Mouse (Mus musculus): ENCODE results near the gene Cacna2d2. TPM values are rescaled to one million over a fixed set of nuclear protein-coding genes. Genes with fewer than 3 reads are reported as not detected.

Gene Cacna2d2
- polyA plus RNA-seq, 1 experiment, result 0.01 TPM

DNA sequence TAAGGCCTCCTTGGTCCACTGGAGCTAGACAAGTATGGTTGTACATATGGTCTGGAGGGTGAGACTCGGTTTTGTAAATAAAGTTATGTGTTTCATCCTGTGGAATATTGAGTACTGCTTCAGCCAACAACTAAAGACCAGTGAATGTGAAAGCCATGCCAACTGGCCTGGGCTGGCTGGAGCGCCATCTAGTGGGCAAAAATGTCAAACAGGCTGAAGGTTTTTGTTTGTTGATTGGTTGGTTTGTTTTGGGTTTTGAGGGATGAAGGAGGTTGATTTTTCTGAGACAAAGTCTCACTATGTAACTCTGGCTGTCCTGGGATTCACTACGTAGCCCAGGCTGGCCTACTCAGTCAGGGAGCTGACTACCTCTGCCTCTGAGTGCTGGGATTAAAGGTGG lies 146.2 kb downstream of the Cacna2d2 start:
- H3K27me3 ChIP-seq (ENCODE audit: control insufficient read depth, insufficient read depth, insufficient read length), result no peaks in the 10 kb centered on the region
- no peak overlapping the region for H3ac ChIP-seq (ENCODE audit: control insufficient read depth, insufficient read length, low read depth)
- H3K36me3 ChIP-seq (ENCODE audit: control insufficient read depth, insufficient read depth), result no peaks in the 10 kb centered on the region
- H3K79me2 ChIP-seq (ENCODE audit: control insufficient read depth, insufficient read depth), result no peaks in the 10 kb centered on the region
- H3K4me3 ChIP-seq (ENCODE audit: insufficient read depth, poor library complexity, severe bottlenecking), result no peak overlapping the region
- H3K79me3 ChIP-seq (ENCODE audit: low read depth), result no peaks in the 10 kb centered on the region
- TF ChIP-seq CTCF (IDR thresholded peaks at IDR 0.05; ENCODE audit: control insufficient read depth, insufficient read depth, insufficient read length) (peak; percentile 36), MAX (IDR thresholded peaks at IDR 0.05) (no peak)

DNA sequence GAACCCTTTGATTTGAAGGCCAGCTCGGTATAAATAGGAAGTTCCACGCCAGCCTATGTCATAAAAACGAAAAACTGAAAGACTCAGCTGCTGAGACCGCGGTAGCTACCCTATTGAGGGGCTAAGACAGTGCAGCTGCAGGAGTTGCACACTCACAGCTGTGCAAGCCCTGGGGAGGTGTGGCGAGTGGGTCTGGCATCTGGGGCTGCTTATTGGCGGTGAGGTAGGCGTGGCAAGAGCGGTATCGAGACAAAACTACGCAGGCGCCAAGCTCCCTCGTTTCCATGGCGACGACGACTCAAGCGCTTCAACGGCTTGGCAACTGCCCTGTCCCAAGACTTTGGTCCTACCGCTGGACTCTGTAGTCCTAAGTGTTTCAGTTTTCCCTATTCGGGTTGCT lies 147.6 kb downstream of the Cacna2d2 start, which contains the start of gene Zmynd10:
Gene Zmynd10 (plus strand): TSS at position 273 of the 400 bp plus-strand sequence.
- H3K79me3 ChIP-seq (ENCODE audit: low read depth), result no peaks in the 10 kb centered on the region
- no peak within 1 kb of the TSS for H3K4me3 ChIP-seq (ENCODE audit: insufficient read depth, poor library complexity, severe bottlenecking)
- peaks cover 5% of the 10 kb centered on the region for H3K79me2 ChIP-seq (ENCODE audit: control insufficient read depth, insufficient read depth)
- no peaks in the 10 kb centered on the region for H3K27me3 ChIP-seq (ENCODE audit: control insufficient read depth, insufficient read depth, insufficient read length)
- H3ac ChIP-seq (ENCODE audit: control insufficient read depth, insufficient read length, low read depth), result no peak within 1 kb of the TSS
- H3K36me3 ChIP-seq (ENCODE audit: control insufficient read depth, insufficient read depth), result no peaks in the 10 kb centered on the region
- no peak for TF ChIP-seq CTCF (IDR thresholded peaks at IDR 0.05; ENCODE audit: control insufficient read depth, insufficient read depth, insufficient read length)
- TF ChIP-seq FOSL1 (IDR thresholded peaks at IDR 0.05; ENCODE audit: insufficient read depth, low read length, poor library complexity, severe bottlenecking), result no peak
- no peak for TF ChIP-seq MYOG (IDR thresholded peaks at IDR 0.05; ENCODE audit: control insufficient read depth, extremely low read depth, insufficient read length)
- no peak for TF ChIP-seq USF1 (IDR thresholded peaks at IDR 0.05; ENCODE audit: low read depth)

DNA sequence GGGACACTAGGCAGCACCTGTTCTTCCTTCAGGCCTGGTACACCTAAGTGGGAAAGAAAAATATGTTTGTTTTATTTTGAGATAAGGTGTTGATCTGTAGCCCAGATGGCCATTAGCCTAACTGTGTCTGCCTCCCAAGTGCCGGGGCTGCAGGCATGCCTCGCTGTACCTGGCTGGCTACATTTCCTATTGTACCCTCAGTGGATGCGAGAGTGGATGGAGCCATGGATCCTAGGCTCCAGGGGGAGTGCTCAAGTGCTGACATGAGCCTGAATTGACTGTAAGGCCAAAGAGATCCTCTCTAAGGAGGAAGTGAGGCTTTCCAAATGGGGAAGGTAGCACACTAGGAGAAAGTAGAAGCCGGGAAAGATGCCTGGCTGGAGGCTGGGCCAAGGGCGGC lies 148.5 kb downstream of the Cacna2d2 start:
- no peak overlapping the region for H3K4me3 ChIP-seq (ENCODE audit: insufficient read depth, poor library complexity, severe bottlenecking)
- no peak overlapping the region for H3ac ChIP-seq (ENCODE audit: control insufficient read depth, insufficient read length, low read depth)
- H3K27me3 ChIP-seq (ENCODE audit: control insufficient read depth, insufficient read depth, insufficient read length), result no peaks in the 10 kb centered on the region
- peaks cover 15% of the 10 kb centered on the region for H3K79me2 ChIP-seq (ENCODE audit: control insufficient read depth, insufficient read depth)
- H3K36me3 ChIP-seq (ENCODE audit: control insufficient read depth, insufficient read depth), result no peaks in the 10 kb centered on the region
- H3K79me3 ChIP-seq (ENCODE audit: low read depth), result peaks cover 6% of the 10 kb centered on the region
- TF ChIP-seq USF1 (IDR thresholded peaks at IDR 0.05; ENCODE audit: low read depth), result no peak

DNA sequence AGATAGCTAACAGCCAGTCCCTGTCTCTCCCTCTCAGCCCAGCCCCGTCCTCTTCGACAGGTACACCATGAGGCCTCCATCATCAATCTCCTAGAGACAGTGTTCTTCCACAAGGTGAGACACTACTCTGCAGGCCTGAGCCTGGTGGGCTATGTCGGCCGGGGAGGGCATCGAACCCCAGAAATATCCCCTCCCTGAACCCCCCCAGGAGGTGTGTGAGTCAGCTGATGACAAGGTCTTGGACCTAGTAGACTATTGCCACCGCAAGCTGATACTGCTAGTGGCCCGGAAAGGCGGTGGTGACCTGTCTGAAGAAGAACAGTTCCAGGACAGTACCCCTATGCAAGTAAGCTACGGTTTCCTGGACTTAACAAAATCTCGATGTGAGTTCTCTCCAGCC lies 149.4 kb downstream of the Cacna2d2 start:
- H3K36me3 ChIP-seq (ENCODE audit: control insufficient read depth, insufficient read depth), result no peaks in the 10 kb centered on the region
- H3ac ChIP-seq (ENCODE audit: control insufficient read depth, insufficient read length, low read depth), result no peak overlapping the region
- peaks cover 11% of the 10 kb centered on the region for H3K79me3 ChIP-seq (ENCODE audit: low read depth)
- no peak overlapping the region for H3K4me3 ChIP-seq (ENCODE audit: insufficient read depth, poor library complexity, severe bottlenecking)
- TF ChIP-seq MAX (IDR thresholded peaks at IDR 0.05) (no peak), FOSL1 (IDR thresholded peaks at IDR 0.05; ENCODE audit: insufficient read depth, low read length, poor library complexity, severe bottlenecking) (no peak), USF1 (IDR thresholded peaks at IDR 0.05; ENCODE audit: low read depth) (no peak), MYOD1 (IDR thresholded peaks at IDR 0.05; ENCODE audit: control insufficient read depth, insufficient read length, low read depth) (no peak), CEBPB (IDR thresholded peaks at IDR 0.05; ENCODE audit: low read depth) (no peak), CTCF (IDR thresholded peaks at IDR 0.05; ENCODE audit: control insufficient read depth, insufficient read depth, insufficient read length) (no peak), MYOG (IDR thresholded peaks at IDR 0.05; ENCODE audit: control insufficient read depth, extremely low read depth, insufficient read length) (no peak)
- H3K27me3 ChIP-seq (ENCODE audit: control insufficient read depth, insufficient read depth, insufficient read length), result no peaks in the 10 kb centered on the region
- H3K79me2 ChIP-seq (ENCODE audit: control insufficient read depth, insufficient read depth), result peaks cover 23% of the 10 kb centered on the region

DNA sequence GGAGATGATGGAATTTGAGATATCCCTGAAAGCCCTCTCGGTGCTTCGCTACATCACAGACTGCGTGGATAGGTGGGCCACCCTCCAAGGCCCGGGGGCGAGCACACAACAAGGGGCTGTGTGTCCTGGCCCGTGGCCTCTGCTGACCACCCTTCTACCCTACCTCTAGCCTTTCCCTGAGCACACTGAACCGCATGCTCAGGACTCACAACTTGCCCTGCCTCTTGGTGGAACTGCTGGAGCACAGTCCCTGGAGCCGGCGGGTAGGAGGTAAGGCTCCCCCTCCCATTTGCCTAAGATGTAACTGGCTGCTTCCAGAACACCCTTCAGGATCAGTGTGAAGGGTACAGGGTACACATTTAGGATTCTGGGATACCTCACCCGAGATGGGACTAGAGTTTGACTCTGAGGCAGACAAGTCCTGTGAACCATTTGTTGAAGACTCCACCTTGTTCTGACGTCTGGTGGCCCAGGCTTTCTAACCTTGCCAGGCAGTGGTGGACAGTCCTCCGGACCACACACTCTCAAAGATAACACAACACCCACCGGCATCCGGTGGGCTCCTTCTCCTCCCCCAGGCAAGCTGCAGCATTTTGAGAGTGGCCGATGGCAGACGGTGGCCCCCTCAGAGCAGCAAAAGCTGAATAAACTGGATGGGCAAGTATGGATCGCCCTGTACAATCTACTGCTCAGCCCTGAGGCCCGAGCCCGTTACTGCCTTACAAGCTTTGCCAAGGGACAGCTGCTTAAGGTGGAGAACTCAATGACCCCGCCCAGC lies 150.1 kb downstream of the Cacna2d2 start:
- Histone ChIP-seq H3K79me2 (ENCODE audit: control insufficient read depth, insufficient read depth) (peaks cover 26% of the 10 kb centered on the region), H3K79me3 (ENCODE audit: low read depth) (peaks cover 11% of the 10 kb centered on the region), H3K27me3 (ENCODE audit: control insufficient read depth, insufficient read depth, insufficient read length) (no peaks in the 10 kb centered on the region), H3K36me3 (ENCODE audit: control insufficient read depth, insufficient read depth) (no peaks in the 10 kb centered on the region), H3ac (ENCODE audit: control insufficient read depth, insufficient read length, low read depth) (no peak overlapping the region), H3K4me3 (ENCODE audit: insufficient read depth, poor library complexity, severe bottlenecking) (no peak overlapping the region)
- TF ChIP-seq CEBPB (IDR thresholded peaks at IDR 0.05; ENCODE audit: low read depth) (no peak), CTCF (IDR thresholded peaks at IDR 0.05; ENCODE audit: control insufficient read depth, insufficient read depth, insufficient read length) (no peak), USF1 (IDR thresholded peaks at IDR 0.05; ENCODE audit: low read depth) (no peak), MYOG (IDR thresholded peaks at IDR 0.05; ENCODE audit: control insufficient read depth, extremely low read depth, insufficient read length) (no peak), MYOD1 (IDR thresholded peaks at IDR 0.05; ENCODE audit: control insufficient read depth, insufficient read length, low read depth) (no peak), FOSL1 (IDR thresholded peaks at IDR 0.05; ENCODE audit: insufficient read depth, low read length, poor library complexity, severe bottlenecking) (no peak), MAX (IDR thresholded peaks at IDR 0.05) (no peak)

DNA sequence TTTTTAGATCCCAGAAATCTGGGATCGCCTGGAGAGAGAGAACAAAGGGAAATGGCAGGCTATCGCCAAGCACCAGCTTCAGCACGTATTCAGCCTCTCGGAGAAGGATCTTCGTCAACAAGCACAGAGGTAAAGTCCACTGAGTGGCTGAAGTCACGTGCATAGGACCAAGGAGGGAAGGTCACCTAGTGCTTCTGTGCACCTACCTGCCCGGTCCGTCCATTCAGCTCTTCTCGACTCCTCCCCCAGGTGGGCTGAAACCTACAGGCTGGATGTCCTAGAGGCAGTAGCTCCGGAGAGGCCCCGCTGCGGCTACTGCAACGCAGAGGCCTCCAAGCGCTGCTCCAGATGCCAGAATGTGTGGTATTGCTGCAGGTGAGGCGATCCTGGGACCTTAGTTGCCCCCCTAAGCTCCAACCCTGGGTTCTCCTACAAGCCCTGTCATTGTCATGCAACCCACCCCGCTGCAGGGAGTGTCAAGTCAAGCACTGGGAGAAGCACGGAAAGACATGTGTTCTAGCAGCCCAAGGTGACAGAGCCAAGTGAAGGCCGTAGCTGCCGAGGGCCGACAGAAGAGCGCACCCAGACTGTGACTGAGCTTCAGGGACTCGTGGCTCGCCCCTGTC lies 151.2 kb downstream of the Cacna2d2 start:
- H3K79me2 ChIP-seq (ENCODE audit: control insufficient read depth, insufficient read depth), result peaks cover 36% of the 10 kb centered on the region
- H3ac ChIP-seq (ENCODE audit: control insufficient read depth, insufficient read length, low read depth), result no peak overlapping the region
- H3K36me3 ChIP-seq (ENCODE audit: control insufficient read depth, insufficient read depth), result no peaks in the 10 kb centered on the region
- TF ChIP-seq CTCF (IDR thresholded peaks at IDR 0.05; ENCODE audit: control insufficient read depth, insufficient read depth, insufficient read length) (no peak), MYOD1 (IDR thresholded peaks at IDR 0.05; ENCODE audit: control insufficient read depth, insufficient read length, low read depth) (no peak), MYOG (IDR thresholded peaks at IDR 0.05; ENCODE audit: control insufficient read depth, extremely low read depth, insufficient read length) (no peak), MAX (IDR thresholded peaks at IDR 0.05) (no peak), USF1 (IDR thresholded peaks at IDR 0.05; ENCODE audit: low read depth) (no peak), CEBPB (IDR thresholded peaks at IDR 0.05; ENCODE audit: low read depth) (no peak), FOSL1 (IDR thresholded peaks at IDR 0.05; ENCODE audit: insufficient read depth, low read length, poor library complexity, severe bottlenecking) (no peak)
- no peaks in the 10 kb centered on the region for H3K27me3 ChIP-seq (ENCODE audit: control insufficient read depth, insufficient read depth, insufficient read length)
- H3K4me3 ChIP-seq (ENCODE audit: insufficient read depth, poor library complexity, severe bottlenecking), result peak overlapping the region; percentile 45
- peaks cover 14% of the 10 kb centered on the region for H3K79me3 ChIP-seq (ENCODE audit: low read depth)
